Mouse (Mus musculus) E14TG2a.4 (cell line): Measurements from ENCODE around the gene Akr1d1.

Source experiments
- CTCF ChIP-seq: conservative IDR thresholded peaks from 2 replicates; pipeline ENCODE4 v1.5.1; 2014; ENCODE audit warnings: low read length
- NANOG ChIP-seq: IDR thresholded peaks from 2 replicates; pipeline ENCODE4 v1.6.1; 2014; ENCODE audit warnings: borderline replicate concordance, low read length, mixed read lengths
- POU5F1 ChIP-seq: IDR thresholded peaks from 2 replicates; pipeline ENCODE4 v1.6.1; 2014; ENCODE audit warnings: low read length, borderline replicate concordance

DNA sequence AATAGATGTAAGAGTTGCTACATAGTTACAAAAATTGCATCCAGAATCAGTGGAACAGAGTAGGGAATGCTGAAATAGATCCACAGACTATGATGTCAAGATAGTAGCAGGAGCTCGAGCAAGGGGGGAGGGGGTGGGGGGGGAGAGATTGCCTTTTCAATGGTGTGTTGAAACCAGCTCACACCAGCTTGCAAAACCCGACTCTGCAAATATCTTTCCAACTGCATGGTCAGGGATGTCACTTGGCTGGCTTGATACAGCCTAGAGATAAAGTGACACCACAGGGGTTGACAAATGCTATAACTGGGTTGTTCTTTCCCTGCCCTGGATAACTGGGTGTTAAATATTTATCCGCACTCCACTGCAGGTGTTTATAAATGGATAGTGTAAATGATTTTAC, 24.0 kb downstream of the Akr1d1 start:
- TF ChIP-seq CTCF (no peak), NANOG (no peak), POU5F1 (no peak)
